Mouse (Mus musculus) lung, adult 2 months (tissue): ENCODE data around the gene Scml4.

Experiments used
- CTCF ChIP-seq: fragments of 200-500 bp; IDR thresholded peaks from 2 replicates; pipeline ENCODE4 v1.5.1; 2011; ENCODE audit warnings: mild to moderate bottlenecking, low read length, control low read depth; ENCODE audit not compliant: insufficient read depth
- POLR2A ChIP-seq: fragments of 200-500 bp; IDR thresholded peaks from 2 replicates; pipeline ENCODE4 v1.6.1; 2011; ENCODE audit warnings: low read depth, mild to moderate bottlenecking, control low read depth, low read length, borderline replicate concordance; ENCODE audit errors: extremely low read depth

- TF ChIP-seq POLR2A (no peak), CTCF (no peak)
Measured at GRCm38 (mm10) chr10:42901361-42901760, 41.2 kb downstream of the Scml4 start.
